Mouse (Mus musculus) myocyte (in vitro differentiated cells): Measurements from ENCODE around the gene Tbc1d16.

Experiments used
- CEBPB ChIP-seq: IDR thresholded peaks from 2 replicates; pipeline ENCODE4 v1.6.1; 2011; ENCODE audit warnings: mild to moderate bottlenecking, moderate library complexity; ENCODE audit not compliant: poor library complexity, insufficient read depth, severe bottlenecking
- E2F4 ChIP-seq: IDR thresholded peaks from one replicate; pipeline ENCODE4 v1.6.1; 2011; ENCODE audit warnings: mild to moderate bottlenecking, control low read depth, moderate library complexity; ENCODE audit not compliant: insufficient read depth
- MAX ChIP-seq: IDR thresholded peaks from one replicate; pipeline ENCODE4 v1.6.1; 2011; ENCODE audit warnings: low read depth, mild to moderate bottlenecking, control low read depth
- MYOD1 ChIP-seq, 3 experiments: IDR thresholded peaks; one replicate each; pipeline ENCODE4 v1.6.1; 2011; ENCODE audit warnings: control low read depth in 2 of 3, low read depth in 2 of 3, mild to moderate bottlenecking in 2 of 3, moderate library complexity in 1 of 3; ENCODE audit not compliant: insufficient read length in 2 of 3, control insufficient read depth in 1 of 3
- MYOG ChIP-seq, 3 experiments: IDR thresholded peaks; one replicate each; pipeline ENCODE4 v1.6.1; 2011; ENCODE audit warnings: control low read depth in 2 of 3, low read depth in 2 of 3, mild to moderate bottlenecking in 2 of 3; ENCODE audit not compliant: insufficient read length in 2 of 3, control insufficient read depth in 1 of 3, insufficient read depth in 1 of 3
- POLR2A ChIP-seq: IDR thresholded peaks from one replicate; pipeline ENCODE4 v1.6.1; 2011; ENCODE audit warnings: low read depth, mild to moderate bottlenecking, control low read depth, moderate library complexity; ENCODE audit not compliant: insufficient read length
- POLR2AphosphoS2 ChIP-seq: IDR thresholded peaks from one replicate; pipeline ENCODE4 v1.6.1; 2011; ENCODE audit warnings: low read depth, control low read depth; ENCODE audit not compliant: insufficient read length
- SRF ChIP-seq: IDR thresholded peaks from one replicate; pipeline ENCODE4 v1.6.1; 2011; ENCODE audit warnings: low read depth; ENCODE audit not compliant: control insufficient read depth, insufficient read length
- TCF12 ChIP-seq: IDR thresholded peaks from one replicate; pipeline ENCODE4 v1.6.1; 2011; ENCODE audit warnings: mild to moderate bottlenecking, control low read depth; ENCODE audit not compliant: poor library complexity, insufficient read depth, severe bottlenecking
- USF1 ChIP-seq: IDR thresholded peaks from one replicate; pipeline ENCODE4 v1.6.1; 2011; ENCODE audit warnings: low read depth, mild to moderate bottlenecking, control low read depth, moderate library complexity

DNA sequence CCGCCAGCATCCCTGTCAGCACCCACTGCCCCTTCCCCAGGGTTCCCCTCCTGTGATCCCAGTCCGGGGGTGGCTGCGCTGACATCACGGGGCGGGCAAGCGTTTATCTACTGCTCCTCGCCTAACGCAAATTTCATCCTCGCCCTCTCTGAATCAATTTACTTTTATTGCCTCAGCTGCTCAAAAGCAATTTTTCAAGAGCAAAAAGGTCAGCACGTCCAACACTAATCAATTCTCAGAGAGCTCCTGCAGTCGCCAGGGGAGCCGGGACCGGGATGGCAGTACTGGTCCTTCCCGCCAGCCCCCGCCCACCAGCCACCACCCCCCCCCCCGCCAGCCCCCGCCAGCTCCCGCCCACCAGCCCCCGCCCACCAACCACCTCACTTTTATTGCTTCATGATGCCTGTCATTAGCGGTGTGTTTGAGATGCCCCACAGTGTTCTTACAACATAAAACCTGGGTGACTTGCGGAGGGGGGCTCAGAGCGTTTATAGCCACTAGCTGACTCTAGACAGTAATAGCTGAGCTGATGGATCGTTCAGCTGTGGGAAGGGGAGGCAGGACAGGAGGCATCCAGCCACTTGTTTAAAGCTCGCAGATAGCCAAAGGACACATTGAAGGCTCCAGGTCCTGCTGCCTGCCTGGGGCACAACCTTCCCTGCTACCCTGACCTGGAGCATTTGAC, 98.1 kb downstream of the Tbc1d16 start:
- TF ChIP-seq MAX: no peak
- TF ChIP-seq POLR2A: no peak
- TF ChIP-seq TCF12: no peak
- no peak for TF ChIP-seq E2F4
- no peak for TF ChIP-seq MYOG (IDR thresholded peaks at IDR 0.05; ENCODE audit: control insufficient read depth in 1 of 3, insufficient read depth in 1 of 3, insufficient read length in 2 of 3, low read depth in 2 of 3)
- no peak for TF ChIP-seq POLR2AphosphoS2
- no peak for TF ChIP-seq CEBPB
- TF ChIP-seq SRF: no peak
- TF ChIP-seq USF1: no peak
- TF ChIP-seq MYOD1 (IDR thresholded peaks at IDR 0.05; ENCODE audit: control insufficient read depth in 1 of 3, insufficient read length in 2 of 3, low read depth in 2 of 3): no peak
